Mouse (Mus musculus) c-Kit-positive CD71-positive TER-119-negative erythroid progenitor cells, embryonic 14.5 days (primary cell): ENCODE data around the gene BC147527.
"Not testable (repeated sequence)": the region's sequence is repeated elsewhere in the genome, so short reads cannot be mapped to it uniquely, and the experiment has no call there.

Experiments
- DNase-seq: peaks from one replicate; pipeline ENCODE4 v3.0.0-alpha.2; 2013; ENCODE audit warnings: low read depth

BC147527 gene

DNA sequence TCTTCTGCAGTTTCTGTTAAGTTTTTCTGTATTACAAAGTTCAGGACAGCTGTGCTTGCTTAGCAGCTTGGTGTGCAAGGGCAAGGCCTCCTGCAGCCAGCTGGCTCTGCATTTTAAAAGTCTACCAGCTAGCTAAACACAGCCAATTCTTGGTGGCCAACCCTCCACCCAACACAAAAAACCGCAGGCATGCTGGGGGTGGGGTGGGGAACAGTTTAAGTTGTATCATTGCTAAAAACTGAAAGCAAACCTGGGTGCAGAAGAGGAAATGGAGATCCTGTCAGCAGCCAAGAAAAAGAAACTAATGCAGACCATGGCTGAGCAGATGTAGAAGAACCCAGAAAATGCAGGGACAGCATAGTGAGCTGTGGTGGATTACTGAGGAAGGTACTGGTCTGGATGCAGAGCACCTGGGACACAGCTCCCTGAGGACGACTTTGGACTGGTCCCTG lies at the start of gene BC147527:
Gene BC147527, plus strand, starts transcription at position 402 of the 452 bp plus-strand sequence.
- DNase-seq = no peak

DNA sequence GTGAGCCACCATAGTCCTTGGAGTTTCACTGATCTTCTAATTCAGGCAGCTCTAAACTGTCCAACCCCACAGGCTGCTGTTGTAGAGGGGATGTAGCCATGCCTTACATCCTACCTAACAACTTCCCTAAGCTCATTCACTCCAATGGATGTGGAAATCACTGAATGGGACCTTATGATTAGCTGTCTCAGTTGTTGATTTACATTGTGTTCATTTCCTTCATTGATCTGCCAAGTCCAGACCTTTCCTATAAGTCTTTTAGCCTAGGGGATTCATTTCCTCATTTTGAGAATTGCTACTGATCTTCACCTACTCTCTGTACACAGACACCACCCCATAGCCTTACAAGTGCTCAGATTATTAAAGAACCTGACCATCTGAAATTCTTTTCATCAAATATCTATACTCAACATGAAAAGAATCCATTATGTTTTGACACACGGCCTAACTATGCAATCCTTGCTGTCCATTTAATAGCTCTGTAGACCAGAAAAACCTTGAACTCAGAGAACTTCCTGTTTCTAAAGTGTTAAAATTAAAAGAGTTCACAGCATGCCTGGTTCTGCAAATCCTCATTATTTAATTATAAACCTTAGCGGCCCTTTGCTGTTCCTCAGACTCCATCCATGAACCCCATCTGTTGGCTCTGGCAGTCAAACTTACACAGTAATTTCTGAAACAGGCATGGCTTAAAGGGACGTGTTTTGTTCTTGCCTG lies 48.8 kb upstream of the BC147527 start:
- not testable (repeated sequence) for DNase-seq

DNA sequence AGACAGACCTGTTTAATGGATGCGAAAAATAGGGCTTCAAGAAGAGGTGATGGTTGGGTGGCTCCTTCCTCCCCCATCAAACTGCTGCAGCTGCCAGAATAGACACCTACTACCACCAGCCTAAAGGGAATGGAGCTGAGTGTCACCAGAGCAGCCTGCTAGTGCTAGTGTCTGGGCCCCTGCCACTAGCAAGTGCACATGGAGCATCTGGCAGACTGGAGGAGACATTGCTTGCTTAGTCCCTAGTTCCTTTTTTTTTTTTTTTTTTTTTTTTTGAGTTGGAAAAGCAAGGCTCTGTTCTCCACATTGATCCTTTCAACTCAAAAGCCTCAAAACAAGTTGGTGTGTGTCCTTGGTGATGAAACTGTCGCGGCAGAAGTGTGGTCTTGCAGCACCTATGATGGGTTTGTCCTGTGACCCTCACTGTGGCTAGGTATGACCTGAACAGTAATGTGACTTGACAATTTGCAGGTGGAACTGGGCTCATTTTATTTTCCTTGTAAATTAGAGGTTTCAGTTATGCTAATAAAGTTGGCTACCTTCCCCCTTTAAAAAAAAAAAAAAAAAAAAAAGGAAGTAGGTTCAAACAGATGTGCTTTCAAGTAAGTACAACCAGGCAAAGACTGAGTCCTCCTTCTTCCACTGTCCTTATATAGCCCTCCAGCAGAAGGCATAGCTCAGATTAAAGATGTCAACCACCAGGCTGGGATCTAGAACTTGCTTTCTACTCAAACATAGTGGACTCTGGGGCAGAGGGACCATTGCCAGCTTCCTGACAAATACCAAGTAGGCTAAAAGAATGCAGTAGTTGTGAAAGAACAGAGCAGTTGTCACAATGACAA lies 41.2 kb upstream of the BC147527 start:
- DNase-seq = not testable (repeated sequence)

DNA sequence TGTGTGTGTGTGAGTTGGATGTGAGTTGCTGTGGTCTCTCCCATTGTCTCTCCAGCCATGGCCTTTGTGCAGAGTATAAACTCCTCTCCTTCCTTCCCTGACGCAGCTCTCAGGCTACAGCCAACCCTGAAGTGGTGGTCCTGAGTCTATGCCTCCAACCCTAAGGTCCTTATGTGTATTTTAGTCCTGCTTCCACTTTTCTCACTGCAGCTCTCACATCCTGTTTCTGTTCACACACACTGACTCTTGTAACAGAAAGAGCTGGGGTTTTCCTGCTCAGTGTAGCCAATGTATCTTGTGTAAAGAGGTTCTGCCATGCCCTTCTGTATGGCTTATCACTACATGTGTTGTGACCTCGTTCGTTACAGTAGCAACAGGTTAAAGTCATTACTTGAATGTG lies 40.5 kb upstream of the BC147527 start:
- not testable (repeated sequence) for DNase-seq

- not testable (repeated sequence) for DNase-seq
Measured at GRCm38 (mm10) chr13:120262870-120263269, 37.3 kb upstream of the BC147527 start, which contains the start of gene AF067061. TSS of gene AF067061 (plus strand) at chr13:120263114.

- not testable (repeated sequence) for DNase-seq
Measured at GRCm38 (mm10) chr13:120277837-120278236, 22.4 kb upstream of the BC147527 start.

DNA sequence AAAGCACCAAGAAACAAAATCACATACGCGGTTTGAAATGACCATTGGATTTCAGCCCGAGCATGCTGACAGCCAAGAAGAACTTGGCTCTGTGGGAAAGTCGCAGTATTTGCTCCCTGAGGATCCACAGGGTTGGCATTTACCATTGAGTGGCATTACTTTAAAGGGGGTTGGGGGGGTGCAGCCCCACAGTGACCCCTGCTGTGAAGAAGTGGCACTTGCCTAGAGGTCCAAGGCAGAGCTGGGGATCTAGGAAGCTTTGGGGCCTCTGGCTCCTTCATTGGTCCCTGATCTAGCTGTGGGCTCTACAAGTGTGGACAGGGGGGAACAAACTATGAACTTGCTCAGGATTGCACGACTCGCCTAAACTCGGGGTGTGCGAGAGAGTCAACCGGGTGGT lies 21.4 kb upstream of the BC147527 start:
- no peak for DNase-seq

- no peak for DNase-seq
Measured at GRCm38 (mm10) chr13:120299324-120299894, 783 bp upstream of the BC147527 start.

GRCm38 (mm10) chr13:120300853-120301252 lies 661 bp downstream of the BC147527 start:
- no peak for DNase-seq

DNA sequence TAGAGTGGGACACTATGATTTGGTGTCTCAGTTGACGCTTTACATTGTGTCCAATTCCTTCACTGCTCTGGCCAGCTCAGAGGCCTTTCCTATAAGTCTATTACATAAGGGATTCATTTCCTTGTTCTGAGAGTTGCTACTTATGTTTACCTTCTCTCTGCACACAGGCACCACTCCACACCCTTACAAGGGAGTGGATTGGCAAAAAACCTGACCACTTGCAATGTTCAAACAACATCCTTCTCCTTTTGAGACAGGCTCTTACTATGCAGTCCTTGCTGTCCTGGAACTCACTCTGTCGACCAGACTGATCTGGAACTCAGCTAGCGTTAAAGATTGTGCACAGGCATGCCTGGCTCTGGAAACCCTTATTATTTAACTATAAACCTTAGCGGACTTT lies 10.6 kb downstream of the BC147527 start:
- DNase-seq = no peak

DNA sequence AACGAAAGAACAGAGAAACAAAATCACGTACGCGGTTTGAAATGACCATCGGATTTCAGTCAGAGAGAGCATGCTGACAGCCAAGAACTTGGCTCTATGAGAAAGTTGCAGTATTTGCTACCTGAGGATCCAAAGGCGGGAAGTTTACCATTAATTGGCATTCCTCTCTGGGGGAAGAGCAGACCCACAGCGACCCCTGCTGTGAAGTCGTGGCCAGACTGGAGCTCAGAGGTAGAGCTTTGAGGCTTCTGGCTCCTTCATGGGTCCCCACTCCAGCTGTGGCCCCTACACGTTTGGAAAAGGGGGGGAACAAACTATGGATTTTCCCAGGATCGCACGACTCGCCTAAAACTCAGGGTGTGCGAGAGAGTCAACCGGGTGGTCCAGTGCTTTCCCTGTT lies 13.4 kb downstream of the BC147527 start:
- no peak for DNase-seq

GRCm38 (mm10) chr13:120316578-120316977 lies 16.4 kb downstream of the BC147527 start, which contains the start of gene Tcstv3:
TSS of gene Tcstv3 (plus strand) at chr13:120316878.
- not testable (repeated sequence) for DNase-seq

DNA sequence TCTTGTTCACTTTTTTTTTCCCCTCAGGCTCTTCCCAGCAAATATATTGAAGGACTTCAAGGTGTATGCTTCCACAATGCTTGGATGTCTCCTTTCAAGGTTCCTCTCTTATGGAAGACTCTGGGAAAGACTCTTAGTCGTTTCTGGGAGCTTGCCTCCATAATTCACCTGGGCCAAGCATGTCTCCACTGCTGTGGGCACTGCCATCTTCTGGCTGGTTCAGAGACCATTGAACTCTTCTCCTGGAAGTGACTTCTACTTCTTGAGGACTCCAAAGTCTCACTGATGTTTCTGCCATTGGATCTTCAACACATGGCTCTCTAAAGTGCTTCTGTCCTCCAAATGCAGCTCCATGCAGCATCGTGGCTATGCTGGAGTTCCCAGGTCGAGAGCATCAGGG lies 20.0 kb downstream of the BC147527 start:
- DNase-seq = no peak

GRCm38 (mm10) chr13:120320721-120321120 lies 20.5 kb downstream of the BC147527 start:
- no peak for DNase-seq
